Mouse (Mus musculus) spleen, postnatal 10 days (tissue): ENCODE measurements around the gene Cabs1.

ENCODE experiments used
- DNase-seq, 2 experiments: peaks; one replicate each; pipeline ENCODE4 v3.0.0; 2021 to 2022; ENCODE audit warnings: low spot score in 2 of 2

Gene Cabs1

DNA sequence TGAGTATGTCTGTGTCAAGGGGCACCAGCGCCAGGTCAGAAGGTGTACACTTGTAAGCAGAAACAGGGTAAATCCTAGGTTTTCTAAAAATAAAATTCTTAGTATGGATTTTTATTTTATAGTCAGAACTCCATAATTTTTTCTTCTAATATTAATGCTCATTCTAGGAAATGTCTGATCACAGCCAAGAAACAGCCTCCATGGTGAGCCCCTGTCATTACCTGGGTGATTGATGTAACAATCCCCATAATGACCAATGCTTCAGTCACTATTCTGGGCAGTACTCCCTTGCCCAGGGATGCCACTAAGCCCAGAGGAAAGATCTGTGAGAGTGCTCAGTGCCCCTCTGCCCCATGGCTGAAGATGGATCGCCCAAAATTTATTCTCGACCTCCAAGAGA, at the start of gene Cabs1:
Cabs1 (plus strand) TSS at position 301 of the 400 bp plus-strand sequence.
- no peak for DNase-seq

DNA sequence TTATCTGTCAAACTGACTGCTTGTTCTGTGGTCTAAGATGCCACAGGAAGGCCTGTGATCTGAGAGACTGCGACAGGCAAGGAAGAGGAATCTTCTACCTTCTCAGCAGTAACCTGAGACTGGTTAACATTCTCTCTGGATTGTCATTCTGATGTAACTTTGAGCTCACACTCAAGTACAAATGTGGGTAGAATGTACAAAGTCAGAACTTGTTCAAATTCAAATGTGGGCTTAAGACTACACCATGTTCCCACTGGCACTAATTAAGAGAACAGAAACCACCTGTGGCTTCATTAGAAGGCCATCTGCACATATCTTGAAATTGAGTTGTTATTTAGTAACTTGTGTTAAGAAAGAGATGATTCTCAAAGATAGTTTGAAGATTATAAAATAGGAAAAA, 47.6 kb upstream of the Cabs1 start:
- DNase-seq, result no peak

DNA sequence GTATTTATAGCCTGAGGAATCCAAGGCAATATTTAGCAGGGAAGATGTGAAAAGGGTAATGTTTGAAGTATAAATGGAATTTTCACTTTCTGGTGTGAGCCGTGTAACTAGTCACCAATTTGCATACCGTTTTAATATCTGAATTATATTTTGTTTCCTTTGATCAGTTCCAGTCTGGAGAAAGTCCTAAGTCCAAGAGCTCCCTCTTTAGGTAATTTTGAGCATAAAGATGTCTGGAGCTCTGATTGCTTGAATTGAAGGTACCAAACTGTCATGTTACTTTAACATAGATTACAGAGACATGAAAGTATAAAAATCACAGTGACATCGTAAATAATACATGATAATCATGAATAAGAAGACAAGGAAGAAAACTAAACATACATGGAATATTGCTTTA, 38.5 kb upstream of the Cabs1 start:
- no peak for DNase-seq

DNA sequence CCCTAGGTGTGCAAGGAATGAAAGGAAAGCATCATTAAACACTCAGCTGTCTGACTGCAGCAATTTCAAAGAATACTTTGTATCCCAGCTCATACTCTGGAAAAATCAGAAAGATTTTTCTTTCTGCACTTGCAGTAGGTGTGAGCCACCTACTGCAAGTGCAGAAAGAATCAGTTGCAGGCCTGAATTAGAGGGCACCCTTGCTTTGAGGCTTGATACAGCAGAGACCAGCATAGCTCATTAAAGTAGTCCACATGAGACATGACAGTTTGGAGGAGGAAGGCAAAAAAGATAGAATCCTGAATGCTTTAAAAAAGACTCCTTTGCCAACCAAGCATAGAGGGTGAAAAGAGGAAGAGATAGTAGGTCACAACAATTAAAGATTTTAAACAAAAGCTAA, 36.7 kb upstream of the Cabs1 start:
- DNase-seq, result no peak

DNA sequence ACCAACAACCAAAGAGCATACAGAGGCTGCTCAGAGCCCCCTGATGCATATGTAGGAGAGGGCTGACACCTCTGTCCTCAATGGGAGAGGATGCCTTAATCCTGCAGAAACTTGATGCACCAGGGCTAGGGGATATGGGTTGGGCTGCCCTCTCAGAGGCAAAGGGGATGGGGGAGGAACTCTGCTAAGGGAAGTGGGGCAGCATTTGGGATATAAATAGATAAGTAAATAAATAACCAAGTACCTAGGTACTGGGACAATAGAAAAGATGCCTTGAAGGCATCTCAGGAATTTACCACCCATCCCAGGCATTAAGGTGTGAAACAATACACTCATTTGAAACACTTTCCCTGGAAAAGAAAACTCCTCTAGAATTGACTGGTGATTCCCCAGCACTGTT, 27.4 kb upstream of the Cabs1 start:
- DNase-seq, result no peak

DNA sequence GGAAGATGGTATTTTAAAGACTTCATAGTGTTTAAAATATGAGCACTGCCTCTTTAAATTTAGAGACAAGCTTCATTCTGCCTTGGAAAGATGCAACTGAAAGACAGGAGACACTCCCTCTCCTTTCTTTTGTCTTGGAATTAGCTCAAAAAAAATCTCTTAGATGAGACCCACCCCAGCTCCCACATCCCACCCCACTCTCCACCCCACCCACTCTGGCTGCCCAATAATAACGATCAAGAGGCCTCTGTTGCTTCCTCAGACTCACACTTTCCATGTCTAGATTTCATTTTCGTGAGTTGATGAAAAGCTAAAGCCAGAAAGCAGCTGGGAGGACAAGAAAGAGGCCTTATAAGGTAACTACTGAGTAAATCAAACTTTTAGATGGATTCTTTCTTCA, 10.0 kb upstream of the Cabs1 start, which contains the start of the genes 2310003L06Rik and Gm28434:
2310003L06Rik (plus strand) TSS at position 259 of the 400 bp plus-strand sequence.
Gm28434 (plus strand) TSS at position 317 of the 400 bp plus-strand sequence.
- no peak for DNase-seq

DNA sequence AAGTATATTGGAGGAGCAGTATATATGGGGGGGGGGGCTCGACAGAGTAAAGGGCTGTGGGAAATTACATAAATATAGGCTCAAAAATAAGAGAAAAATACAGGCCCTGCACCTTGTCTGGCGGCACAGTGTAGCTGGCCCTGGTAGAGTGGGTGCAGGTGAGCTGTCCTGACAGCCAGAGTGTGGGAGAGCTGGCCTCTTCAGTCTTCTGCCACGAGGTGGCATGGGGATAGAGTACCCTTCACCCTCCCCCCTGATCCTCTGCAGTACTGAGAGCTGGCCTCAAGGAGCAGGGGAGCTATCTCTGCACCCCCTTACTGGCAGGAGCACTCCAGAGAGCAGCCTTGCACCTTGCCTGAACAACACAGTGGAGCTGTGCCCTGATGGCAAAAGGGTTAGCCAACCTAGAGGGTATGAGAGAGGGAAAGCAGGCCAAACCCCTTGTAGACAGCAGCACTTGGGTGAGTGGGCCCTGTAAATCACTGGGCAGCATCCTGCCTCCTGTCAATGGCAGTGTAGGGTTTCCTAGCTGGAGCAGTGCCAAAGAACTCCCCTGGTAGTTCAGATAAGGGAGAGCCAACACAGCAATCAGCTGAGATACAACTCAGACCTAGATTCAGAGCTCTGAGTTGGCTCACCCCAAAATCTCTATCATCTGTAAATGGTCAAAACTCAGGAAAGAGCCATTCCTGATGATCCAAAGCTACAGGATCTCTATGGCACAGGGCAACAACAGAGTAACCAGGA, 3.4 kb downstream of the Cabs1 start:
- DNase-seq, result no peak

DNA sequence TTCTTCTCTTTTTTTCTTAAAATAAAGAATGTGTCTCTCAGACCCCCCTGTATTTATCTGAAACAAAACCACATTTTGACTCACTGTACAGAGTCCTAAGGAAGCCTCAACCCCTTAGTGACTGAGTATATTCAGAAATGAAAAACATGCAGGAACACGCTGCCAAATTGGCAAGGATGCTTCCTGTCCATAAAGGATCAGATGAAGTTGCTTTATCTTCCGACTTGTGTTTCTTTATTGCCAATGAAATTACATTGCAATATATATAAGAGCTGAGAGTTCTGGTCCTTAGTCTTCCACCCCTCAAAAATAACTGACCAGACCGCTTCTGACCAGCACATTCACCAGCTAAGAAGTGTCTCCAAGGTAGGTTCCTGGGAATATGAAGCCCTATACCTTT, 23.0 kb downstream of the Cabs1 start, which contains the start of gene Smr3a:
Smr3a (plus strand) TSS at position 301 of the 400 bp plus-strand sequence.
- DNase-seq, result no peak

DNA sequence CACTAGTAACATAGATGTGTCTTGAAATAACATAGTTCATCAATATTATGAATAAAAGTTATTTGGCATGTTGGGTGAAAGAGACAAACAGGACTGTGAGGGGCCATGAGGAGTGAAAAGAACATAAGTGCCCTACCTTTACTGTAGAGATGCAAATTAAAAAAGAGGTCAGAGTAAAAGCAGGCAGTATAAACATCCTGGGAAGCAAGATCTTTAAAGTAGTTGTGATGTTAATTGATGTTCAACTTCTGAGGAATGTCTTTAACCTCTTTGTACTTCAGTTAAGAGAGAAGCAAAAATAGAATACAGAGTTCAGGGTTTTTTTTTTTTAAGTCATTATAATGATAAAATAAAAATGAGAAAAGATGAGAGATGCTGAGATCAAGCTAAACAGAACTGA, 26.0 kb downstream of the Cabs1 start:
- no peak for DNase-seq
